Mouse (Mus musculus) forebrain, embryonic 14.5 days (tissue): ENCODE measurements around the gene Cyb5b. TPM values are rescaled to one million over a fixed set of nuclear protein-coding genes. Genes with fewer than 3 reads are reported as not detected.
"Not testable (repeated sequence)": the region's sequence is repeated elsewhere in the genome, so short reads cannot be mapped to it uniquely, and the experiment has no call there.

Experiments used
- ATAC-seq: fragments of 200-750 bp; cut with Nextera tagmentation; 2 replicates; pipeline ENCODE4 v1.8.0; 2017; ENCODE audit warnings: mild to moderate bottlenecking, moderate library complexity
- DNase-seq: peaks from one replicate; pipeline ENCODE4 v3.0.0-alpha.2; 2015; ENCODE audit warnings: low spot score
- H3K27ac ChIP-seq: fragments of 300-500 bp; sonication (generic); 2 replicates; pipeline ENCODE4 v1.5.1; 2014; ENCODE audit warnings: low read depth, mild to moderate bottlenecking, control low read depth, low read length, moderate library complexity
- H3K27me3 ChIP-seq: fragments of 300-500 bp; sonication (generic); replicated peaks from 2 replicates; pipeline ENCODE4 v1.6.1; 2014; ENCODE audit warnings: low read length, control low read depth, mixed read lengths; ENCODE audit not compliant: control insufficient read depth, insufficient read depth
- H3K36me3 ChIP-seq: fragments of 300-500 bp; sonication (generic); 2 replicates; pipeline ENCODE4 v1.6.1; 2014; ENCODE audit warnings: low read length, control low read depth; ENCODE audit not compliant: control insufficient read depth, insufficient read depth
- H3K4me1 ChIP-seq: fragments of 300-500 bp; sonication (generic); 2 replicates; pipeline ENCODE4 v1.6.1; 2014; ENCODE audit warnings: antibody characterized with exemption, low read length, control low read depth; ENCODE audit not compliant: control insufficient read depth, insufficient read depth
- H3K4me2 ChIP-seq: fragments of 300-500 bp; sonication (generic); 2 replicates; pipeline ENCODE4 v1.6.1; 2014; ENCODE audit warnings: mild to moderate bottlenecking, control low read depth, low read length
- H3K4me3 ChIP-seq: fragments of 300-500 bp; sonication (generic); 2 replicates; pipeline ENCODE4 v1.5.1; 2014; ENCODE audit warnings: low read depth, low read length, control low read depth
- H3K9ac ChIP-seq: fragments of 300-500 bp; sonication (generic); 2 replicates; pipeline ENCODE4 v1.6.1; 2014; ENCODE audit warnings: mild to moderate bottlenecking, low read length, control low read depth, moderate library complexity
- H3K9me3 ChIP-seq: fragments of 300-500 bp; sonication (generic); replicated peaks from 2 replicates; pipeline ENCODE4 v1.6.1; 2016; ENCODE audit warnings: low read length, control low read depth, mixed read lengths; ENCODE audit not compliant: control insufficient read depth
- WGBS: fragments of 180-500 bp; shearing (Covaris S2); extraction: QIAGEN DNeasy Blood & Tissue Kit; methylation state at CpG from one replicate; pipeline ENCODE4 v1.1.7; 2014; 5-methylcytosine and 5-hydroxymethylcytosine counted together
- polyA plus RNA-seq: library from polyadenylated mRNA; unstranded; fragments of >200 nt; fragmentation: Nextera tagmentation; extraction: Ambion mirVana; gene quantifications from 2 replicates; pipeline ENCODE4 v1.2.1, GENCODE M21; 2014

The Cyb5b gene
- polyA plus RNA-seq, 1 experiment from 2014 or later: 108 TPM

DNA sequence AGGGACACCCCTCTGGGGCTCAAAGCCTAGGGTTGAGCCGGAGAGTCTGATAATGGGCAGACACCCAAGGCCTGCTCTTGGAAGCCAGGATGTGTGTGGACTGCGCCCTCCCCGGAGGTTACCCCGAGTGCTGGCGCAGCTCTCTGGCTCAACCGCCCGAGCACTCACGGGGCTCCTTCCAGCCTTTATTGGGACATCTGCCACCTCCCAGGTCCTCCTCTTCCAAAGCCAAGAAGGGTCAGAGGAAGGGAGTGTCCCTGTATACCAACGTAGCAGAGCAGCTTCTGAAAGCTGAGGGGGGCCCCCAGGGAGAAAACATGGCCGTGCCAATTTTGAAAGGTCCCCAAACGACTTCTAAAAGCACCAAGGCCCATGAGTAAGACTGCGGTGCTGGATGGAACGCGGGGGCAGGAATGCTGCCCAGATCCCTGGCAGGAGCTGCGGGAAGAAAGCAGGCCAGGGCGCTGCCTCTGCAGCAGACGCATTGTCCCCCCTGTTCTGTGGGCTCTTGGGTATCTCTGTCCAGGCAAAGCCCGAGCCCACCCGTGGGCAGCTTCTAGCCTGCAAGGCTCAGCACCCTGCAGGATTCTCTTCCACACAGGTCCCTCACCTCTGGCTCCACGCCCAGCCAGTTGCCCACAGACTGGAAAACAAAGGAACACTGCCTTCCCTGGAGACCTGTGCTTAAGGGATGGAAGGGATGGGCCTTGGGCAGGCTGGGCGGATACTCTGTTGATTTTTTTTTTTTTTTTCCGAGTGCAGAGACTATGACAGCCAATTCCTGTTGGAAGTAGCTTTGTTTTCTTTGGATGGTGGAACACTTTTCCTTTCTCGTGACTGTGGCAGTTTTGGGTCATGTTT, 55.5 kb downstream of the Cyb5b start:
- Histone ChIP-seq H3K9me3 (no peaks in the 10 kb centered on the region), H3K4me2 (no peak overlapping the region), H3K27me3 (no peaks in the 10 kb centered on the region), H3K9ac (no peak overlapping the region), H3K4me1 (peaks cover 7% of the 10 kb centered on the region; the same call in 1 of the 2 replicates), H3K36me3 (no peaks in the 10 kb centered on the region), H3K4me3 (no peak overlapping the region), H3K27ac (peak overlapping the region; percentile 14; the same call in 1 of the 2 replicates)
- 70% methylated on average over 23 of the region's 23 CpGs for WGBS
- ATAC-seq (peak; percentile 23; the same call in 1 of the 2 replicates), DNase-seq (peak; percentile 33)

DNA sequence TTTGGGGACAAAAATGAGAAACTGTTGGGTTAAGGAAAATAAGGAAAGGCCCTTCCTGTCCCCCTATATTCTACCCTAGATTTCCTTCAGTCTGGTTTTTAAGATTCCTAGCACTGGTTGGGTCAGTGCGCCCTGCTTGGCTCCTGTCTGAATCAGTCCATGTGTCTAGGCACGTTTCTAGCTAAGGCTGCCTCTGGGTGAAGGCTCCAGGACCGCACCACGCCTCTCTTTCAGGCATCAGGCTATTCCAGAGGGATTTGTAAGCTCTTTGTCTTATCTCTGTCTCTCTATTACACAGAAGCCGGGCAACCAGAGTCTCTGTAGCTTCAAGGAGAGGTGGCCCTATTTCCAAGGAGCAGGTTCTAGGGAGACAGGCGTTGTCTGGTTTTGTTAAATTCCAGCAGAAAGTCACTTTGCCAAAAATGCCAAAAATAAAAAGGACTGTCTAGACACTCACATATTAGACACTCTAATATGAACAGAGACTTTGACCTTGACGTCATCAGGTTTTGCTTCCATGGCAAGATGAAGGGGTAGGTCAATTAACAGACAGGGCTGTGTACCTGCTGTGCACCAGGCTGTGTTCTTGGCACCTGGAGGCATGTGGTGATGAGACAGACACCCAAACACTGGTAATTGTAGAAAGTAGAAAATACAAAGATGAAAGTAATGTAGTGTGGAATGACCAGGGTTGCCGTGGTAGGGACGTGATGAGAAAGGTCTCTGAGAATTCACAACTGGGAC, 56.5 kb downstream of the Cyb5b start:
- H3K9me3 ChIP-seq: no peaks in the 10 kb centered on the region
- H3K4me2 ChIP-seq: no peak overlapping the region
- no peak overlapping the region for H3K4me3 ChIP-seq
- H3K9ac ChIP-seq: no peak overlapping the region
- peaks cover 7% of the 10 kb centered on the region; the same call in 1 of the 2 replicates for H3K4me1 ChIP-seq
- H3K36me3 ChIP-seq: no peaks in the 10 kb centered on the region
- DNase-seq (no peak), ATAC-seq (no peak)
- no peaks in the 10 kb centered on the region for H3K27me3 ChIP-seq
- WGBS: 83% methylated on average over 9 of the region's 9 CpGs
- H3K27ac ChIP-seq: no peak overlapping the region

GRCm38 (mm10) chr8:107209185-107209584, 58.7 kb downstream of the Cyb5b start:
- H3K4me1 ChIP-seq: peaks cover 7% of the 10 kb centered on the region; the same call in 1 of the 2 replicates
- H3K36me3 ChIP-seq: no peaks in the 10 kb centered on the region
- 93% methylated on average over 7 of the region's 7 CpGs for WGBS
- H3K9me3 ChIP-seq: no peaks in the 10 kb centered on the region
- H3K4me2 ChIP-seq: no peak overlapping the region
- no peaks in the 10 kb centered on the region for H3K27me3 ChIP-seq
- no peak overlapping the region for H3K9ac ChIP-seq
- H3K27ac ChIP-seq: no peak overlapping the region
- no peak for ATAC-seq
- no peak overlapping the region for H3K4me3 ChIP-seq
- DNase-seq: no peak

DNA sequence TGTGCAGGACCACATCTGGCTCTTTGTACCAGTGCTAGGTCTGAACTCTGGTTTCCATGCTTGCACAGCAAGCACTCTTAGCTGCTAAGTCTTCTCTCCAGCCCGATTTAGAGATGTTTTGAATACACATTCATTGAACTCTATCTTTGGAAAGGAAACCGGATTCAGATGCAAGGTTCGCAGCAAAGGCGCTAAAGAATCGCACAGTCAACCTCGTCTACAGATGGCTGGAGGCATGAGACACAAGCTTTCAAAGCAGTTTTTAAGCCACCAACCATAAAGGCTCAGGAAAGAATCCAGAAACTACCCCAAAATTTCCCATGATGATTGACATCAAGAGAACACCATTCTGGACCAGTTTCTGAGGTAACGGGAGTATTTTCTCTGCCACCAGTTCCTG, 61.6 kb downstream of the Cyb5b start:
- Histone ChIP-seq H3K36me3 (no peaks in the 10 kb centered on the region), H3K27me3 (no peaks in the 10 kb centered on the region), H3K9ac (no peak overlapping the region), H3K27ac (no peak overlapping the region), H3K4me2 (no peak overlapping the region), H3K9me3 (no peaks in the 10 kb centered on the region), H3K4me1 (no peaks in the 10 kb centered on the region), H3K4me3 (no peak overlapping the region)
- 92% methylated on average over 7 of the region's 7 CpGs for WGBS
- ATAC-seq: no peak
- DNase-seq: no peak

DNA sequence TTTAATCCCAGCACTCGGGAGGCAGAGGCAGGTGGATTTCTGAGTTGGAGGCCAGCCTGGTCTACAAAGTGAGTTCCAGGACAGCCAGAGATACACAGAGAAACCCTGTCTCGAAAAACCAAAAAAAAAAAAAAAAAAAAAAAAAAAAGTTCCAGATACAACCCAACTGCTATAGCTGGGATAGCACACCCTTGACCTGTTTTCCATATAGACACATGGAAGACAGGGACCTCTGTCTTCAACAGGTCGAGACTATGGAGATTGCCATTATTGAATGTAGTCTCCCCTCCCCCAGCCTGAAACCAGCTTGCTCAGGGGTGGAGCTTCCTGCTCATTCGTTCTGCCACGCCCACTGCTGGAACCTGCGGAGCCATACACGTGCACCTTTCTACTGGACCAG, 66.8 kb downstream of the Cyb5b start:
- not testable (repeated sequence) for H3K4me3 ChIP-seq, H3K27ac ChIP-seq, H3K9me3 ChIP-seq, DNase-seq, ATAC-seq, H3K27me3 ChIP-seq, H3K9ac ChIP-seq, H3K36me3 ChIP-seq, H3K4me2 ChIP-seq, H3K4me1 ChIP-seq
- 73% methylated on average over 7 of the region's 7 CpGs for WGBS

GRCm38 (mm10) chr8:107218091-107218490, 67.7 kb downstream of the Cyb5b start:
- Histone ChIP-seq H3K27ac (no peak overlapping the region), H3K9me3 (no peaks in the 10 kb centered on the region), H3K9ac (no peak overlapping the region), H3K4me3 (no peak overlapping the region), H3K36me3 (no peaks in the 10 kb centered on the region), H3K4me1 (no peaks in the 10 kb centered on the region), H3K27me3 (no peaks in the 10 kb centered on the region), H3K4me2 (no peak overlapping the region)
- DNase-seq (no peak), ATAC-seq (no peak)
- whole genome bisulfite sequencing: 88% methylated on average over 8 of the region's 8 CpGs

GRCm38 (mm10) chr8:107219078-107219477, 68.6 kb downstream of the Cyb5b start:
- WGBS: 92% methylated on average over 2 of the region's 2 CpGs
- H3K36me3 ChIP-seq: no peaks in the 10 kb centered on the region
- ATAC-seq (no peak), DNase-seq (no peak)
- H3K4me1 ChIP-seq: no peaks in the 10 kb centered on the region
- no peaks in the 10 kb centered on the region for H3K27me3 ChIP-seq
- no peak overlapping the region for H3K27ac ChIP-seq
- no peak overlapping the region for H3K4me3 ChIP-seq
- H3K4me2 ChIP-seq: no peak overlapping the region
- no peak overlapping the region for H3K9ac ChIP-seq
- no peaks in the 10 kb centered on the region for H3K9me3 ChIP-seq

- H3K9me3 ChIP-seq: no peaks in the 10 kb centered on the region
- ATAC-seq (no peak), DNase-seq (no peak)
- 55% methylated on average over 8 of the region's 8 CpGs for WGBS
- H3K4me3 ChIP-seq: no peak overlapping the region
- no peak overlapping the region for H3K27ac ChIP-seq
- no peaks in the 10 kb centered on the region for H3K27me3 ChIP-seq
- no peaks in the 10 kb centered on the region for H3K36me3 ChIP-seq
- no peak overlapping the region for H3K4me2 ChIP-seq
- H3K4me1 ChIP-seq: no peaks in the 10 kb centered on the region
- H3K9ac ChIP-seq: no peak overlapping the region
Measured at GRCm38 (mm10) chr8:107221924-107222851, 71.7 kb downstream of the Cyb5b start.
